Mouse (Mus musculus): Measurements from ENCODE around the gene Zbtb38.

DNA sequence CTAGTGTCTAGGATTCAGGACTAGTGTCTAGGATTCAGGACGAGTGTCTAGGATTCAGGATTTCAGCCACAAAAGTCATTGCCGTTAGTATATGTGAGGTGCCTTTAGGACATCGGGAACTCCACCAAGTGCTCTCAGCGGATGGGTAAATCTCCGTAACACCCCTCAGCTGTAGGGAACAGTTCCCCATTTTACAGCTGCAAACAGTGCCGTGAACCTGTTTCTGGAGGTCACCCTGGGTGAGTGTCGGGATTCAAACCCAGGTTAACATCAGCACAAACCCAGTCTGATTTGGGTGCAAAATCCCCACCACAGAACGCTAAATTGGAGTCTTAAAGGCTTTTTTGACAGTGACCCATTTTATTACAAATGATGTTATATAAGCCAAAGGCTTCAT is 34.2 kb downstream of the Zbtb38 start:
- TF ChIP-seq USF1 (IDR thresholded peaks at IDR 0.05; ENCODE audit: low read depth) (no peak), CTCF (IDR thresholded peaks at IDR 0.05; ENCODE audit: control insufficient read depth, insufficient read depth, insufficient read length) (no peak), MAX (IDR thresholded peaks at IDR 0.05) (no peak), MYOD1 (IDR thresholded peaks at IDR 0.05; ENCODE audit: control insufficient read depth, insufficient read length, low read depth) (no peak), MYOG (IDR thresholded peaks at IDR 0.05; ENCODE audit: control insufficient read depth, extremely low read depth, insufficient read length) (no peak), FOSL1 (IDR thresholded peaks at IDR 0.05; ENCODE audit: insufficient read depth, low read length, poor library complexity, severe bottlenecking) (no peak), CEBPB (IDR thresholded peaks at IDR 0.05; ENCODE audit: low read depth) (no peak)
